Mouse (Mus musculus) activated CD4-positive, CD25-positive, alpha-beta regulatory T cell (primary cell): ENCODE results near the gene Adgrf3. TPM values are rescaled to one million over a fixed set of nuclear protein-coding genes. Genes with fewer than 3 reads are reported as not detected.

Experiments used
- polyA plus RNA-seq, 2 experiments: library from polyadenylated mRNA; unstranded; fragments of 100-300 nt; shearing (Covaris generic); gene quantifications; one replicate each; pipeline ENCODE4 v1.2.1; 2017

The Adgrf3 gene
- polyA plus RNA-seq = under 1 TPM in 1 of 2 experiments, not detected in 1; 0.41 TPM

DNA sequence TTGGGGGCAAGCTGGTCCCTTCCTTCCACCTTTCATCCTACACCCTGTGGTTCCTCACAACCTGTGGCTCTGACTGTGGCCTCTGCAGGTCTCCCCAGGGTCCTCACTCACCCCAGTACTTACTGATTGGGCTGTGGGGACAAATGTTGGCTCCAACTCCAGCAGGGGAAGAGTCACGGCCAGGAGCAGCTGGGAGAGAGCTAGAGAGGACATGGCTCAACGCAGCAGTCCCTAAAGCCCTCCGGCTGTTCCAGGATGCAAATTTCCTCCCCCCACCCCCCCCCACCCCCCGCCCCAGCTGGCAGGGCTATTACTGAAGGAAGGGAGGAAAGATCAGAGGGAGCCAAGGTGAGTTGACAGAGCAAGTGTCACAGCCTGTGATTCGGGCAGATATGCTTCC lies at the start of gene Adgrf3:
Gene Adgrf3, minus strand, starts transcription at position 230 of the 400 bp plus-strand sequence.

DNA sequence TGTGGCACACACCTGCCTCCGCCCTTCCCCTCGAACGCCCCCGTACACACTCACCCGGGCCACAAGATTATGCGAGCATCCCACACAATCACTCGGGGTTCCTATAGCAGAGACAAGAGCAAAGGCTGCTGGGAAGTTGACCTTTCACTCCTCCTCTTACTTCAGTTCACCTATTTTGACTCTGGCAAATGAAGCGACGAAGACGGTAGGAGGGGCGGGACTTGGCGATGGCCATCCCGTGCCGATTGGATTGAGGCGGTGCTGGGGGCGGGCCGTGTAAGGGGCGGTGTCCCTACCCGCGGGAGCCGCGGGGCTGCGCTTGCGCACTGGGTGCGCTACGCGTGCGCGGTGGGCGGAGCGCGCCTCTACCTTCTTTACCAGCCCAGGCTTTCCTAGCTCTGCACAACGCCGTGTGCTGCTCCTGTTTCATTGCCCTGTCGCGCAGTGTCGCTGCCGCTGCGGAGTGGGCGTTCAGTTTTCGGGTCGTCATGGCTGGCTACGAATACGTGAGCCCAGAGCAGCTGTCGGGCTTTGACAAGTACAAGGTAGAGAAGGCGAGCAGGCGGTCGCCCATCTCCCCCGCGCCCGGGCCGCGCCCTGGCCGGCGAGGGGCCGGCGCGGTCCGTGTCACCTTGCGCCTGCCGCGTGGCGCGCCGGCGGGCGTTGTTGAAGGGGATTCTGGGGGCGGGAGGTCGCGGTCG lies 26.9 kb upstream of the Adgrf3 start, which contains the start of gene Selenoi:
Gene Selenoi, plus strand, starts transcription at position 311 of the 701 bp plus-strand sequence.

DNA sequence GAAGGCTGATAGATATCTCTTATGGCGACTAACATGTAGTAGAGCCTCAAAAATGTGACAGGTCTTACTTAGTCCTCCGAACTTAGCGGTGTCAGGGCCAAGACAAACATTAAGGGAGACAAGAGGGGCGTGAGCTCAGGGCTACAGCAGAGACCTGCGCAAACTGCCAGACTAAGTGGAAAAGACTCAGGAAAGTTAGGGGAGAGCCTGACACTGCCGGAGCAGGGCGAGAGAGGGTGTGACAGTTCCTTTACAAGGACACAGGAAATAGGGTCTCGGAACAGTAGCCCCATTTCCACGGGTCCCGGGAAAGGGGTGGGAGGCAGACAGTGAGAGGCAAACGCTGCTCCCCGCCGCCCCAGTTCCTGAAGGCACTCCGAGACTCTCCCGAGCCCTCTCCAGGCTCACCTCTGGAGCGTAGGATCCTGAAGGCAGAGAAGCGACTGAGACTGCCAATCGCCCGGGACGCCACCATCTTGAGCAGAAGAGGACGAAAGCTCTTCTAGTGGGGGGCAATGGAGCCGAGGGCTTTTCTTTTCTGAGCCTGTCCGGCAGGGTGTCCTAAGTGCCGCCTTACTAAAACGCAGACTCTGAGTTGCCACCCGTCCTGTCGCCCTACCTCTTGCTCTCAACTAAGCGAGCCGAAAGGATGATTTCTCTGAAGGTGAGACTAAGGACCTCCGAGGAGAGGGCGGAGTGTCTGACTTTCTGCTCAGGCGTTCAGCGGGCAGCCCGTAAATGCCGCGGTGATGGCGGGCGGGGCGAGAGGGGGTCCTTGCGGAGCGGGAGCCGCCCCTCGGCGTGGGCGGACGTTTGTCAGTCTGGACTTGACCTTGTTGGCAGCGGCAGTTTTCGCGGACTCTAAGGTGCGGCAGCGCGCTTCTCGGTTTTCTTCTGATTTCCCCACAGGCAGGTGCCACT lies 50.8 kb downstream of the Adgrf3 start, which contains the start of the genes Hadha and Hadhb:
Gene Hadha, minus strand, starts transcription at position 689 of the 921 bp plus-strand sequence.
Gene Hadhb, plus strand, starts transcription at position 775 of the 921 bp plus-strand sequence.

Other genes starting within 250 kb of the Adgrf3 start
- gene Il6, start 192.6 kb downstream of the Adgrf3 start, polyA plus RNA-seq = under 1 TPM; 0.51 to 0.55 TPM
- 10 to 100 TPM; 70.2 to 80.7 TPM for gene Tyms, start 132.1 kb downstream of the Adgrf3 start, polyA plus RNA-seq
- under 1 TPM; 0.07 to 0.25 TPM for gene Garem2, start 100.6 kb downstream of the Adgrf3 start, polyA plus RNA-seq
- gene 3110082J24Rik, start 99.6 kb downstream of the Adgrf3 start, polyA plus RNA-seq = not detected
- gene Hadha, start 50.6 kb downstream of the Adgrf3 start, polyA plus RNA-seq = 10 to 100 TPM; 77.3 to 97.6 TPM
- gene Hadhb, start 50.5 kb downstream of the Adgrf3 start, polyA plus RNA-seq = 100 to 1,000 TPM; 168 to 184 TPM
- 10 to 100 TPM; 18.7 to 20.9 TPM for gene Selenoi, start 26.9 kb upstream of the Adgrf3 start, polyA plus RNA-seq
- gene Drc1, start 75.7 kb upstream of the Adgrf3 start, polyA plus RNA-seq = 10 to 100 TPM; 13.6 to 17.3 TPM